Mouse (Mus musculus): Measurements from ENCODE around the gene Galnt11.

DNA sequence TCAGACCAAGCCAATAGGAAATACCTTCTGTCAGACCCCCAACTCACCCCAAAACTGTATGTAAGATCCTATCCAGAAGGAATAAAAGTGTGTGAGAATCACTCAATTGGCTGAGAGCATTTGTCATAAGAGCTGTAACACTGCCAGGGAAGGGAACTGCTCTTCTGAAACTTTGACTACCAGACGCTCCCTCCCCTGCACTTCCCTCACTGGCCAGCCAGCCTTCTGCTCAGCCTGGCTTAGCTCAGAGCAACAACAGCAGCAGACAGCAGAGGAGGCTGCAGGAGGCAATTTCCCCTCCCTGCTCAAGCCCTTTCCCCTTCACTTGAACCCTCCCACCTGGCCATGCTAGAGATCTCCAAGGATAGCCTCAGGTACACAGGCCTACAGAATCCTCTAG lies 9.8 kb upstream of the Galnt11 start:
- TF ChIP-seq CTCF (IDR thresholded peaks at IDR 0.05; ENCODE audit: extremely low read depth, insufficient read depth, low read length) (no peak), POLR2A (IDR thresholded peaks at IDR 0.05; ENCODE audit: extremely low read depth, insufficient read depth, low read length) (no peak)

All from cortical plate, adult 2 months (tissue).